25 mouse cellular contexts compared by ENCODE assay signal in genomic region chr7:101138819-101139218, GRCm38 (mm10).
"Had no signal": no experiment of that assay in that cellular context is flagged by ENCODE, and none has a peak within 500 bp of the region (broad histone marks: within the 10 kb centered on the region; RNA-seq: fewer than 3 reads in every experiment).

No protein-coding gene starts in this region.

- H3K4me3 ChIP-seq: embryonic facial prominence, embryonic 10.5 days; embryonic facial prominence, embryonic 12.5 days; embryonic facial prominence, embryonic 13.5 days; embryonic facial prominence, embryonic 15.5 days; erythroblast, embryonic 14.5 days; forebrain, embryonic 10.5 days; forebrain, embryonic 12.5 days; forebrain, embryonic 13.5 days; forebrain, embryonic 15.5 days; gastrocnemius, adult 2 months; heart, adult 2 months had no signal

- H3K27me3 ChIP-seq: embryonic facial prominence, embryonic 12.5 days; embryonic facial prominence, embryonic 13.5 days; embryonic facial prominence, embryonic 15.5 days; forebrain, embryonic 12.5 days; forebrain, embryonic 13.5 days; forebrain, embryonic 15.5 days had no signal

- H3K4me1 ChIP-seq: embryonic facial prominence, embryonic 10.5 days; embryonic facial prominence, embryonic 12.5 days; embryonic facial prominence, embryonic 13.5 days; embryonic facial prominence, embryonic 15.5 days; forebrain, embryonic 10.5 days had no signal

- H3K4me2 ChIP-seq: embryonic facial prominence, embryonic 12.5 days; embryonic facial prominence, embryonic 13.5 days; embryonic facial prominence, embryonic 15.5 days; forebrain, embryonic 12.5 days; forebrain, embryonic 13.5 days; forebrain, embryonic 15.5 days had no signal

- H3K9ac ChIP-seq: embryonic facial prominence, embryonic 12.5 days; embryonic facial prominence, embryonic 13.5 days; embryonic facial prominence, embryonic 15.5 days; forebrain, embryonic 12.5 days; forebrain, embryonic 13.5 days; forebrain, embryonic 15.5 days; forebrain, postnatal 0 days had no signal

- H3K9me3 ChIP-seq: embryonic facial prominence, embryonic 10.5 days; embryonic facial prominence, embryonic 12.5 days; embryonic facial prominence, embryonic 13.5 days; embryonic facial prominence, embryonic 15.5 days; forebrain, embryonic 10.5 days; forebrain, embryonic 12.5 days; forebrain, embryonic 13.5 days; forebrain, embryonic 15.5 days had no signal

- H3K36me3 ChIP-seq: embryonic facial prominence, embryonic 15.5 days had no signal

- DNase-seq: cerebellum, adult 9-10 months; cerebellum, adult 9-11 months; cerebellum, postnatal 25 days; cerebellum, postnatal 36 days; embryo, embryonic 11 days; forebrain, postnatal 0 days; gastrocnemius, adult 2 months; gastrocnemius, postnatal 10 days; gastrocnemius, postnatal 14 days; gastrocnemius, postnatal 25 days; gastrocnemius, postnatal 36 days; heart, adult 11 months; heart, adult 18-20 months; heart, adult 2 months had no signal

- ATAC-seq: forebrain, embryonic 13.5 days; forebrain, embryonic 14.5 days; forebrain, embryonic 15.5 days; forebrain, embryonic 16.5 days; forebrain, postnatal 0 days had no signal

- H3K27ac ChIP-seq: embryonic facial prominence, embryonic 10.5 days; embryonic facial prominence, embryonic 12.5 days; embryonic facial prominence, embryonic 13.5 days; embryonic facial prominence, embryonic 15.5 days; forebrain, embryonic 10.5 days; forebrain, embryonic 12.5 days; forebrain, embryonic 13.5 days; forebrain, embryonic 15.5 days; gastrocnemius, adult 2 months; heart, adult 2 months had no signal
